Mouse (Mus musculus): ENCODE results near the gene Zfp296.
"Not testable (repeated sequence)": the region's sequence is repeated elsewhere in the genome, so short reads cannot be mapped to it uniquely, and the experiment has no call there.

Zfp296 gene

GRCm38 (mm10) chr7:19603849-19604605 lies 26.9 kb downstream of the Zfp296 start, which contains the start of gene Clasrp:
TSS of gene Clasrp (minus strand) at chr7:19604486.
- DNase-seq (ENCODE audit: low read depth, low spot score) = peak; percentile 87

DNA sequence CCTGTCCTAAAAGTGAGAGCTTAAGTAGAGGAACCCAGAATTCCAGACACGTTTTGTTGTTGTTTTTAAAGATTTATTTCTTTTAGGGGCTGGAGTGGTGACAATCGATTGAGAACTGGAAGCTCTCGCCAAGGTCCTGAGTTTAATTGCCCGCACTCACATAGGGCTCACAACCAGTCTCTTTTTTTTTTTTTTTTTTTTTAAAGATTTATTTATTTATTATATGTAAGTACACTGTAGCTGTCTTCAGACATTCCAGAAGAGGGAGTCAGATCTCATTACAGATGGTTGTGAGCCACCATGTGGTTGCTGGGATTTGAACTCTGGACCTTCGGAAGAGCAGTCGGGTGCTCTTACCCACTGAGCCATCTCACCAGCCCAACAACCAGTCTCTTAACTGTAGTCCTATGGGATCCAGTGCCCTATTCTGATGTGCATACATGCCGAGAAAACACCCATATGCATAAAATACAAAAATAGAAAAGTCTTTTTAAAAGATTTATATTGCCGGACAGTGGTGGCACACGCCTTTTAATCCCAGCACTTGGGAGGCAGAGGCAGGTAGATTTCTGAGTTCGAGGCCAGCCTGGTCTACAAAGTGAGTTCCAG lies 27.6 kb downstream of the Zfp296 start:
- not testable (repeated sequence) for DNase-seq (ENCODE audit: low read depth, low spot score)

DNA sequence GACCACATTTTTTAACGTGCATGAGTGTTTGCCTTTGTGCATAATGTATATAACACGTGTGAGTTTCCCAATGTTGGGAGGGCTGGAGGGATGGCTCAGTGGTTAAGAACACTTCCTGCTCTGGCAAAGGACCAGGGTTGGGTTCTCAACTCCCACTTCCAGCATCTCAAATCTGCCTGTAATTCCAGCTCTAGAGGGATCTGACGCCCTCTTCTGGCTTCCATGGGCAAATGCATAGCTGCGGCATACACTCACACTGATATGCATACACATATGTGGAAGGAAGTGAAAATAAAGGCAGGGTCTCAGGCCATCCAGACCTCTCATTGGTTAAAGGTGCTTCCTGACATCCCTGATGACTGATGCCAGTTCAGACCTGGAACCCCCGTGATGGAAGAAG lies 30.2 kb downstream of the Zfp296 start:
- DNase-seq (ENCODE audit: low read depth, low spot score) = no peak

GRCm38 (mm10) chr7:19609641-19610332 lies 32.7 kb downstream of the Zfp296 start:
- DNase-seq (ENCODE audit: low read depth, low spot score) = no peak

DNA sequence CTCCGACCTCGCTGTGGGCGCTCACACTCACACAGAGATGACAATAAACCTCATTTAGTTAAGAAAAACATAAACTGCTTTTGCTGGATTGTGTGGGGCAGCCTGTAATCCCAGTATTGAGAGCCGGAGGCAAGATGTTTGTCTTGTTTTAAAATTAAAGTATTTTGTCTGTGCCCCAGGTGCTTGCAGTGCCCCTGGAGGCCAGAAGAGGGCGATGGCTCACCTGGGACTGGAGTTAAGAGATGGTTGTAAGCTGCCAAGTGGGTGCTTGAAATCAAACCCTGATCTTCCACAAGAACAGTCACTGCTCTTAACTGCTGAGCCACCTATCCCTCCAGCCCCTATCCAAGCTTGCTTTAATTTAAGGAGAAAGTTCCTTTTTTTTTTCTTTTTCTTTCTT lies 33.9 kb downstream of the Zfp296 start:
- DNase-seq (ENCODE audit: low read depth, low spot score) = no peak

GRCm38 (mm10) chr7:19615036-19615577 lies 38.0 kb downstream of the Zfp296 start:
- DNase-seq (ENCODE audit: low read depth, low spot score) = no peak

GRCm38 (mm10) chr7:19619004-19619801 lies 42.1 kb downstream of the Zfp296 start:
- DNase-seq (ENCODE audit: low read depth, low spot score) = peak; percentile 78

- DNase-seq (ENCODE audit: low read depth, low spot score) = no peak
These were observed 43.7 kb downstream of the Zfp296 start for GRCm38 (mm10) chr7:19620811-19621210.

DNA sequence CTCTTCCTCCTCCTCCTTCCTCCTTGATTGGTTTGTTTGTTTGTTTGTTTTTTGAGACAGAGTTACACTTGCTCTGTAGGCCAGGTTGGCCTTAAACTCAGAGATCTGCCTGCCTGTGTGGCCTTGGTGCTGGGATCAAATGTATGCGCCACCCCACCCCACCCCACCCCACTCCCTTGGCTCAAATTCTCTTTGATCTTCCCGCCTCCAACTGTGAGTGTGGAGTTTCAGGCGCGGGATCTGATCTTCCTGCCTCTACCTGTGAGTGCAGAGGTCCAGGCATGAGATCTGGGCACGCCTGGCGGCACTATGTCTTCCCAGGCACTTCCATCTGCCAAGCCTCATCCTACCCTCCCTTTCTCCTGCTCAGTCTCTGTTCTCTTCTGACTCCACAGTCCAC lies 45.2 kb downstream of the Zfp296 start:
- DNase-seq (ENCODE audit: low read depth, low spot score) = no peak

DNA sequence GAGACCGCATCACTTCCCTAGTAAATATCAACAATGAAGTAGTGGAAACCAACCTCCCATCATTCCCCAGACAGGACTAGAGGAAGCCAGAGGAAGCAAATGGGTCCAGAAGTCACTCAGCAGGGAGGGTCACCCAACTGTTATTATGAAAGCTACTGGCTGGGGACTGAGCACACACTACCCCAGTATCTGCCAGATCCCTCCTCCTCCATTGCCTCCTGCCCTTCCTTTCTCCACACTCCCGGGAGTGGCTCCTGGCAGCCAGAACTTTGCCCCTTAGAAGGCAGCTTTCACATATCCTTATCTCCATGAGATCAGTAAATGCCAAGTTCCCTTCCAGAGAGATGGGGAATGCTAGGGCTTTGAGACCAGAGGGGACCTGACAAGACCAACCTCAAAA lies 46.3 kb downstream of the Zfp296 start:
- DNase-seq (ENCODE audit: low read depth, low spot score) = no peak

- DNase-seq (ENCODE audit: low read depth, low spot score) = no peak
These were observed 50.6 kb downstream of the Zfp296 start for GRCm38 (mm10) chr7:19627721-19628120.

- DNase-seq (ENCODE audit: low read depth, low spot score) = no peak
These were observed 51.1 kb downstream of the Zfp296 start for GRCm38 (mm10) chr7:19628192-19628535.

DNA sequence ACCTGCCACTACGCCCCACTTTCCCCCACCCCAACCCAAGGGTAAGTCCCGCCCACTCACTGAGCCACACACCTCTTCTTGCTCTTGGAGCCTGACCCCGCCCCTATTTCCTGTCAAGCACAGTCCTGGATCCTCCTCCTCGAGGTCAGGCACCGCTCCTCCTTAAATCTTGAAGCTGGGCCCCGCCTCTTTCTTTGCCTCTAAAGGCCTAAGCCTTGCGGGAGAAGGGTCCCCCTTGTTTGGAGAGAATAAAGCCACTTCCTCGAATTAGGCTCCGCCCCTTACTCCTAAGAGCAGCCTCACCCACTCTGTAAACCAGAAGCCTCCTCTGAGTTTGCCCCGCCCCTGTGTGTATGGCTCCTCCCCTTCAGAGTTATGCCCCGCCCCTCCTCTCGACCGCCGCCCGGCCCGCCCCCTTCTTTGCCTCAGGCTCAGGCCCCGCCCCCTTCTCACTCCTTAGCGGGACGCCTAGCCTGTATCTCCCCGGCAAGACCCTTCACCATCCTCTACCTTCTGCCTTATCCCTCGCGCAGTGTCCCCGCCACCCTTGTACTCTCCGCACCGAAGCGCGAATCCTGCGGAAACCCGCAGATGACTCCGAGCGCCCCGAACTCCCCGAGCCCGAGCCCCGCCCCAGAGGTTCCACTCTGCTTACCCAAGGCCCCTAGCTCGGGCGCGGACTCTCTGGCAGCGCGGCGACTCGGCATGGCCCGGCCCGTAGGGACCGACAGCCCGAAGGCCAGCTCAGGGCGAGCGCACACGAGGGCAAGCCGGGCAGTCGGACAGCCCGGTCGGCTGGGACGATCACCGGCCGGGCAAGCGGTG lies 51.7 kb downstream of the Zfp296 start:
- peak; percentile 80 for DNase-seq (ENCODE audit: low read depth, low spot score)

DNA sequence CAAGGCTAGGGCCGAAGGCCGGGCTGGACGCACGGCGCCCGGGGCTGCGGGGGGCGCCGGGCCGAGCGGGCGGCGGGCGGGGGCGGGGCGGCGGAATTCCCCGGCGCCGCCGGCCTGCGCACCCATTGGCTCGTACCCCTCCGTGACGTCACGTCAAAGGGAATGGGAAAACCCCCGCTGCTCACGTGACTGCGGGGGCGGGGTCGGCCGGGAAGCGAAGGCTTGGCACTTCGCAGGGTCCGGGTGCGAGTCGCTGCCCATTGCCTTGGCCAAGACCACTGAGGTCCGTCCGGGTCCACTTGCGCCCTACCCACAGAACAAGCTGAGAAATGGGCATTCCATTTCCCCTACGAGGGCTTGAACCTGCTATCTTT lies 52.3 kb downstream of the Zfp296 start, which contains the start of gene Relb:
Relb (minus strand) TSS at position 78 of the 374 bp plus-strand sequence.
- DNase-seq (ENCODE audit: low read depth, low spot score) = peak; percentile 80
